Mouse (Mus musculus) erythroblast, embryonic 14.5 days (primary cell): ENCODE measurements around the gene BC055324.

Experiments
- GATA1 ChIP-seq: IDR thresholded peaks from 2 replicates; pipeline ENCODE4 v1.6.1; 2012; ENCODE audit warnings: low read length, inconsistent platforms, mixed read lengths
- TAL1 ChIP-seq: IDR thresholded peaks from 3 replicates; pipeline ENCODE4 v1.6.1; 2012; ENCODE audit warnings: low read length, inconsistent platforms, mixed read lengths

DNA sequence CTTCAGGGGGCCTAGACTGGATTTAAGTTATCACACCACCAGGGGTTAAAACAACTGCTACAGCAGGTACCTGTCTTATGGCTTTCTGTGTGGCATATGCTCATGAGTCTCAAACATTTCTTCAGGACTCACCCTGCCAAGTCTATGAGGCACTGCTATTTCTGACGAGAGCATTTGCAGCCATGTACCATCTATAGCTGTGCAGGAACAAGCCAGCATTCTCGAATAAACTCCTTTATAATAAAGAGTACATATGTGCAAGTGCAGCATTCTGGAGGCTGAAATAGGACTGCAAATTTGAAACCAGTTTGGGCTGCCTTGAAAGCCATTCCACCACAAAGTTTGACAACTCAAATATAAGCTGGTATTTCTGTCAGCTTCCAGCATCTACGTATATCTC lies 36.6 kb downstream of the BC055324 start:
- TF ChIP-seq GATA1 (no peak), TAL1 (no peak)
